Mouse (Mus musculus) hindbrain, embryonic 10.5 days (tissue): ENCODE measurements around the gene Acbd3. TPM values are rescaled to one million over a fixed set of nuclear protein-coding genes. Genes with fewer than 3 reads are reported as not detected.

Experiments
- DNase-seq: peaks from one replicate; pipeline ENCODE4 v3.0.0-alpha.2; 2017; ENCODE audit warnings: low spot score
- H3K27ac ChIP-seq: fragments of 300-500 bp; sonication (generic); 2 replicates; pipeline ENCODE4 v1.5.1; 2016; ENCODE audit warnings: mild to moderate bottlenecking, moderate library complexity
- H3K27me3 ChIP-seq: fragments of 300-500 bp; sonication (generic); 2 replicates; pipeline ENCODE4 v1.6.1; 2016; ENCODE audit warnings: mild to moderate bottlenecking; ENCODE audit not compliant: poor library complexity, insufficient read depth, severe bottlenecking
- H3K36me3 ChIP-seq: fragments of 300-500 bp; sonication (generic); 2 replicates; pipeline ENCODE4 v1.6.1; 2016; ENCODE audit warnings: mild to moderate bottlenecking, moderate library complexity
- H3K4me1 ChIP-seq: fragments of 300-500 bp; sonication (generic); replicated peaks from 2 replicates; pipeline ENCODE4 v1.6.1; 2016; ENCODE audit warnings: mild to moderate bottlenecking
- H3K4me3 ChIP-seq: fragments of 300-500 bp; sonication (generic); 2 replicates; pipeline ENCODE4 v1.5.1; 2016; ENCODE audit warnings: mild to moderate bottlenecking, moderate library complexity
- H3K9me3 ChIP-seq: fragments of 300-500 bp; sonication (generic); 2 replicates; pipeline ENCODE4 v1.6.1; 2016; ENCODE audit warnings: mild to moderate bottlenecking, moderate library complexity
- WGBS: fragments of 180-500 bp; shearing (Covaris S2); methylation state at CpG from one replicate; pipeline ENCODE4 v1.1.7; 2016; 5-methylcytosine and 5-hydroxymethylcytosine counted together
- polyA plus RNA-seq: library from polyadenylated mRNA; unstranded; fragments of >200 nt; fragmentation: Nextera tagmentation; extraction: Ambion mirVana; gene quantifications from 2 replicates; pipeline ENCODE4 v1.2.1, GENCODE M21; 2016

Acbd3 gene
- polyA plus RNA-seq: 15.1 and 16.5 TPM in 2 replicates

GRCm38 (mm10) chr1:180725704-180726179, at the start of gene Acbd3:
TSS of gene Acbd3 (plus strand) at chr1:180726043.
- Histone ChIP-seq H3K36me3 (no peaks in the 10 kb centered on the region), H3K9me3 (no peaks in the 10 kb centered on the region), H3K27ac (peak within 1 kb of the TSS; percentile 98), H3K4me3 (peak within 1 kb of the TSS; percentile 96), H3K4me1 (peaks cover 29% of the 10 kb centered on the region), H3K27me3 (no peaks in the 10 kb centered on the region)
- DNase-seq: peak; percentile 94
- under 1% methylated on average over 52 of the region's 52 CpGs for WGBS

DNA sequence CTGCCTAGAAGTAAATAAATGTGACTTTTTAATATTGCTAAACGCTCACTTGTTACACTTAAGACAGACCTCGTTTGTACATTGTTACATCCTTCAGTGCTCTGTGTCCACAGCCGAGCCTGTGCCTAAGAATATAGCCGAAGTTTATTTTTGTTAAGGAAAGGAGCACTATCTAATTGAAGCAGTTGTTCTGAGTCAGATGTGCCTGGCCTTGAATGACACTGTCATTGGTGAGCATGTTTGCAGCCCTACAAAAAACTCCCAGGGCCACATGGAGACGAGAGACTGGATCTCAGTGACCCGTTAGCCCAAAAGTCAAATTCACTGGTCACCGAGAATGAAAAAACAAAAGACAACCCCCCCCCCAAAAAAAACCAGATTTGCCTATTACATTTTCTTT, 34.6 kb upstream of the Acbd3 start:
- H3K36me3 ChIP-seq: peaks cover 61% of the 10 kb centered on the region

DNA sequence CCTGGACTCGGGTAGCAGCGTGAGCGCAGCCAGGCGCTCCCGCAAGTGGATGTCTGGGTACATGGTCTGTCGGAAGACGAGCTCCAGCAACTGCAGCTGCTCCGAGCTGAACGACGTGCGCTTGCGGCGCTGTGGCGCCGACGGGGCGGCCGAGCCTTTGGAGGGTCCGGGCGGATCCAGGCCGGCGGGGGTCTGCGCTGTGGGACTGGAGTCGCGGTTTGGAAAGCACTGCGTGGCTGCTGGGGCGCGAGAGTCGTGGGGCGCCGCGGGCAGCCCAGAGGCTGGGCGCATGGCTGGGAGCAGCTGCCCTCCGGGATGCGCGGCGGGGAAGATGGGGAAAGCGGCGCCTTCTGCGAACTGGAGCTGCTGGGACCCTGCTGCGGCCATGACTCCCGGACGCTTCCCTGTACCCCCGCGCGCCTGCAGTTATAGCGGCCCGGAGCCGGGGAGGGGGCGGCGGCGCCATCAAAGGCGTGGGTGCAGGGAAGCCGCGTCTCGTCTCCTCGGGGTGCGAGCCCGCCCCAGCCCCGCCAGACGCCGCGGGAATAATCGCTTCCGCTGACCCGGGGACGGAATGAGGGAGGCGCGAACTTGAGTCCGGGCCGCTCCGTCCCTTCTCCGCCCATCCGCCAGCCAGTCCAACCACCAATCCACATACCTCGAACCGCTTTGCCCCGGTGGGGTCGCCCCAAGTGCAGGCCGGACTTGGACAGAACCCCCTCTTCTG, 29.1 kb upstream of the Acbd3 start, which contains the start of gene Mixl1:
Mixl1 (minus strand) TSS at position 409 of the 727 bp plus-strand sequence.
- peaks cover 9% of the 10 kb centered on the region for H3K36me3 ChIP-seq
- no peaks in the 10 kb centered on the region for H3K9me3 ChIP-seq
- WGBS: under 1% methylated on average over 78 of the region's 79 CpGs
- peaks cover 63% of the 10 kb centered on the region for H3K27me3 ChIP-seq
- H3K4me3 ChIP-seq: peak within 1 kb of the TSS; percentile 56
- peaks cover 13% of the 10 kb centered on the region for H3K4me1 ChIP-seq
- peak within 1 kb of the TSS; percentile 29; the same call in 1 of the 2 replicates for H3K27ac ChIP-seq
- DNase-seq: peak; percentile 57

More for the DNA sequence above, 34.6 kb upstream of the Acbd3 start:
- 92% methylated on average over 7 of the region's 7 CpGs for WGBS
- Histone ChIP-seq H3K27ac (no peak overlapping the region), H3K9me3 (no peaks in the 10 kb centered on the region), H3K4me3 (no peak overlapping the region), H3K27me3 (peaks cover 23% of the 10 kb centered on the region), H3K4me1 (peaks cover 2% of the 10 kb centered on the region)
- no peak for DNase-seq

DNA sequence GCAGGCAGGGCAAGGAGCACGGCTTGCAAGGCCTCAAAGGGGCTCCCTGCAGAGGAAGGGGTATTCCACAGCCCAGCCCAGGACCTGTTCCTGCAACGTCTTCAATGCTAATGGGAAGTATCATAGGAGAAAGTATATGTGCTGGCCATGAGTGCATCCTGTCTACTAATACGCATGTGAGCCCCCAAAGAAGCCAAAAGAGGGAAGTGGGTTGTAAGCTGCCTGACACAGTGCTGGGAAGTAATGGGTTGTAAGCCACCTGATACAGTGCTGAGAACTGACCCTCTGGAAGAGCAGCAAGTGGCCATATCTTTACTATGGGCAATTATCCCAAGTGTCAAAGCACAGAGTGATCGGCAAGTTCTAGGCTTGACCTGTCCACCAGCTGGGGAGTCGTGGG, 27.8 kb upstream of the Acbd3 start:
- H3K4me1 ChIP-seq: peaks cover 13% of the 10 kb centered on the region
- H3K27ac ChIP-seq: no peak overlapping the region
- peaks cover 63% of the 10 kb centered on the region for H3K27me3 ChIP-seq
- no peak overlapping the region for H3K4me3 ChIP-seq
- H3K36me3 ChIP-seq: no peaks in the 10 kb centered on the region
- H3K9me3 ChIP-seq: no peaks in the 10 kb centered on the region
- 46% methylated on average over 5 of the region's 5 CpGs for WGBS
- DNase-seq: no peak

DNA sequence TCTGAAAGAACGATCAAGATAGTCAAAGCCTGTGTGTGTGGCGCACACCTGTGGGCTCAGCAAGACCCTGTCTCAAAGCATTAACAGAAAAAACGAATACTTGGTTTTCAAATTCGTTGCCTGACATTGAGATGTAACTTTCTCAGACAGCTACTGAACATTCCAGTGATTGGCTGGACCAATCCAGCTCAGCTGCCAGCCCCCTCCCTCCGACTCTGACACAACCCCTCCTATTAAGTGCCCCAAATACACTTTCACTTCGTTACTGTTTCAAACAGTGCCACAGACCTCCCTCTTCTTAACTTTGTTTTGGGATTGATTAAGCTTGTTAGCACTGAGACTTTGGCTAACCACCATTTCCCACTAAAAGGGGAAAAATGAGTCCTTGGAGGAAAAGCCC, 22.4 kb upstream of the Acbd3 start:
- DNase-seq: no peak
- H3K4me1 ChIP-seq: no peaks in the 10 kb centered on the region; the same call in 1 of the 2 replicates
- H3K9me3 ChIP-seq: no peaks in the 10 kb centered on the region
- peaks cover 19% of the 10 kb centered on the region for H3K27me3 ChIP-seq
- no peak overlapping the region for H3K4me3 ChIP-seq
- no peaks in the 10 kb centered on the region for H3K36me3 ChIP-seq
- 58% methylated on average over 6 of the region's 6 CpGs for WGBS
- no peak overlapping the region for H3K27ac ChIP-seq

DNA sequence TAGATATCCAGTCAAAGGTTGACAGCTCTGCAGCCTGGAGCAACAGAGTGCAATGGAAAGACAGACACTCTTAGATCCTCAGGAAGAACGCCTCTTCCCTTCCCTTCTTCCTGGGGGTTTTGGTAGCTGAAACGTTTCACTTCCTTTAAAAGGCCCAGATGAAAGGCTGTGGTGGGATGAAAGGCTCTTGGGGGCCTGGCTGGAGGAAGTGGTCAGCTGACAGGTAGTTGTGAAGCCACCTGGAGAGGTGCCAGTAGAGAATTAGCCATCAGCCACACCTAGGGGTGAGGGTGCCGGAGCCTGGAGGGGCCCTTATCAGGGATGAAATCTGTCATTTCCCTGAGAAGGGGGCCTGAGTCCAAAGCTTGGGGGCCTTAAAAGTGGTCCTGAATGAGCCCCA, 18.5 kb upstream of the Acbd3 start:
- Histone ChIP-seq H3K4me1 (no peaks in the 10 kb centered on the region; the same call in 1 of the 2 replicates), H3K36me3 (no peaks in the 10 kb centered on the region), H3K27me3 (no peaks in the 10 kb centered on the region), H3K4me3 (no peak overlapping the region), H3K9me3 (no peaks in the 10 kb centered on the region), H3K27ac (no peak overlapping the region)
- DNase-seq: no peak
- WGBS: 61% methylated on average over 3 of the region's 3 CpGs

- H3K27me3 ChIP-seq: no peaks in the 10 kb centered on the region
- 86% methylated on average over 3 of the region's 3 CpGs for WGBS
- no peaks in the 10 kb centered on the region for H3K9me3 ChIP-seq
Measured at GRCm38 (mm10) chr1:180707813-180708212, 18.0 kb upstream of the Acbd3 start.

DNA sequence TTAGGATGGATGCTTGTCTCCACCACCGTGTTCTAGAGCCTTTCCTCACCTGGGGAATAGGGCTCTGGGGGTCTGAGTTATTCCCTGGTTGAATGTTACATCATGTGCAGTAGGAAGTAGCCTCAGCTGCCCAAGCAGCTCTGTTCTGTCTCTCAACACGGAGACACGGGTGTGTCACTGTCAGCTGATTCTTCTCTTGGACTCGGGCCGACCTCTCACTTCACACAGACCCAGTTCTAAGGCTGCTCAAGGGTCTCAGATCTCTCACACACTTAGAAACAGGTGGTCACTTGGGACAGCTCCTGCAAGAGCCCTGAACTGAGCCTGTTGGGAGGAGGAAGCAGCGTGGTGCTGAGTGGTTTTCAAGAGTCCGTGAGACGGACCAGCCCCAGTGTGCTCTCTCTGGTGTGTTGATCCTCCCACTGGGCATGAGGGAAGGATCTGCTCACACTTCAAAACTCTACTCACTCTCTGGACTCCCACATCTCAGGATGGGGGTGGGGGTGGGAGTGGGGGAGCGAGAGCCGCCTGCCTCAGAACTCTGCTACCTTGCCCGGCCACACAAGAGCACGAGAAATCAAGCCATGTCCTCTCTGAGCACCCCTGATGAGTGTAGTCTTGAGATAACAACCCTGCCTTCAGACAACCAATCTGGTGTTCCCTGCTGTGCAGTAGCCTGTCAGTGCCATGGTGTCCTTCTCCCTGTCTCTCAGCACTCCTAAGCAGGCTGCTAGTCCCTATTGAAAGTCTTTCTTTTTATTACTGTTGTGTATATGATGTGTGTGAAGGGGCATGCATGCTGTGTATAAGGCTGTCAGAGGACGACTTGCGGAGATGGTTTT, 16.7 kb upstream of the Acbd3 start:
- Histone ChIP-seq H3K4me3 (no peak overlapping the region), H3K36me3 (no peaks in the 10 kb centered on the region), H3K4me1 (no peaks in the 10 kb centered on the region; the same call in 1 of the 2 replicates), H3K9me3 (no peaks in the 10 kb centered on the region), H3K27ac (no peak overlapping the region), H3K27me3 (no peaks in the 10 kb centered on the region)
- no peak for DNase-seq
- WGBS: 73% methylated on average over 14 of the region's 14 CpGs

More at GRCm38 (mm10) chr1:180707813-180708212, 18.0 kb upstream of the Acbd3 start:
- H3K27ac ChIP-seq: no peak overlapping the region
- DNase-seq: no peak
- no peaks in the 10 kb centered on the region for H3K36me3 ChIP-seq
- H3K4me3 ChIP-seq: no peak overlapping the region
- H3K4me1 ChIP-seq: no peaks in the 10 kb centered on the region; the same call in 1 of the 2 replicates

DNA sequence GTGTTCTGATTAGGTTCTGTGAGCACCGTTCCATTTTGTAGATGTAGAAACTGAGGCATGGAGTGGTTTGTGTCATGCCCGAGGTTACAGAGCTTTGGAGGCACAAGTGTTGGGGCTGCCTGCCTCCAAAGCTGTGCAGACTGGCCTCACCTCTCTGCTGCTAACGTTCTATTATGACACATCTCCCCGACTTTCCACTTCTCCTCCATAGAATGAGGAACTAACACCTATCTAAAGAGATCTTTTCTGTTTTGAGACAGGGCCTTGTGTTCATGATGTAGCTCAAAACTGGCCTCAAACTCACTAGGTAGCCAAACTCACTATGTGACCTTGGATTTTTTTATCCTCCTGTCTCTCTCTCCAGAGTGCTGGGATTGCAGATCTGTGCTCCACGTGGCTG, 7.1 kb upstream of the Acbd3 start:
- WGBS: 78% methylated on average over 5 of the region's 5 CpGs
- H3K36me3 ChIP-seq: no peaks in the 10 kb centered on the region
- no peak overlapping the region for H3K4me3 ChIP-seq
- no peak for DNase-seq
- H3K9me3 ChIP-seq: no peaks in the 10 kb centered on the region
- H3K27ac ChIP-seq: no peak overlapping the region
- no peaks in the 10 kb centered on the region for H3K4me1 ChIP-seq
- H3K27me3 ChIP-seq: no peaks in the 10 kb centered on the region

GRCm38 (mm10) chr1:180719483-180719882, 6.4 kb upstream of the Acbd3 start:
- Histone ChIP-seq H3K27ac (no peak overlapping the region), H3K9me3 (no peaks in the 10 kb centered on the region), H3K4me3 (no peak overlapping the region), H3K36me3 (no peaks in the 10 kb centered on the region), H3K4me1 (no peaks in the 10 kb centered on the region), H3K27me3 (no peaks in the 10 kb centered on the region)
- no peak for DNase-seq
- 87% methylated on average over 6 of the region's 6 CpGs for WGBS

DNA sequence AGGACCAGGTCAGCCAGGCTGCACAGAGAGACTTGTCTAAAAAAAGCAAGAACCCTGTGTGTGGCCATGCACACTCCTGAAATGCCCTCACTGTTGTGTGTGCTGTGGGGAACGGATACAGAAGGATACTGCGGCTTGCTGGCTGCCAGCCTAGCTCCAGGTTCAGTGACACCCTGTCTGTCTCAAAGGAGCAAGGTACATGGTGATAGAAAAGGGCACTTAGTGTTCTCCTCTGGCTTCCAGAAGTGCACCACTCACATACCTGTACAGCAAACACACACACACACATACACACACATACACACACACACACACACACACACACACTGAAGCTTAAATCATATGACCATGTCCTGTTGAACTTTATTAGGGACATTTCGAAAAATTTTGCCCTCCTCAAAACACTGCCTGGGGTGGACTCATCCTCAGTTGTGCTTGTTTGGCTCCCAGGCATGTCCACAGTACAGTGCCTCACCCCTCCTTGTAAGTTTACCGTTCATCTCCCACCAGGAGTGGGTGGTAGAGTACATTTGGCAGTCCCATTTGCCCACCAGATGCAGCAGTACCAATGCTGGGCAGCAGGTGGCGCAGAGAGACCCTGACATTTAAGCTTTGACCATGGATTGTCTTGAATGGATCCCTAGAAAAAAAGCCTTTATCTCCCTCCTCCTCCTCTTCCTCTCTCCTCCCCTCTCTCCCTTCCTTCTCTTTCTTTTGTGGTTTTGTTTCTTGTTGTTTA, 5.7 kb upstream of the Acbd3 start:
- Histone ChIP-seq H3K4me3 (no peak overlapping the region), H3K27ac (no peak overlapping the region), H3K27me3 (no peaks in the 10 kb centered on the region), H3K4me1 (peaks cover 5% of the 10 kb centered on the region), H3K9me3 (no peaks in the 10 kb centered on the region), H3K36me3 (no peaks in the 10 kb centered on the region)
- DNase-seq: peak; percentile 87
- 48% methylated on average over 5 of the region's 5 CpGs for WGBS

DNA sequence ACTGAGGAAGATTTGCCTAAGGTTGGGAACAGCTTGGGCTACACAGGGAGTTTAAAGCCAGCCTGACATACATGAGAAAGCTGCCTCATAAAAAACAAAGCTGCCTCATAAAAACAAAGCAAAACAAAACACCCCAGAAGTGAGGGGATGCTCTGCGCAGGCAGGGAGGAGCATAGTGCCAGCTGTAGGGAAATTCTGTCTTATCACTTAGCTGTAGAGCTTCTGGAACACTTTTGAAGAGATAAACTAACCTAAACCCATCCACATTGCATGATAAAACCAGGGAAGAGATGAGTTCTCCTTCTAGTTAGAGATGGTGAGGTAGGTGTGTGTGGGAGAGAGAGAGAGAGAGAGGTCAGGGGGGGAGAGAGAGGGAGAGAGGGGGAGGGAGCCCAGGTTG, 3.2 kb upstream of the Acbd3 start:
- peaks cover 21% of the 10 kb centered on the region for H3K4me1 ChIP-seq
- no peaks in the 10 kb centered on the region for H3K36me3 ChIP-seq
- H3K27me3 ChIP-seq: no peaks in the 10 kb centered on the region
- H3K4me3 ChIP-seq: no peak overlapping the region
- WGBS: 44% methylated on average over 1 of the region's 1 CpGs
- no peaks in the 10 kb centered on the region for H3K9me3 ChIP-seq
- no peak for DNase-seq
- H3K27ac ChIP-seq: no peak overlapping the region
